In genomic region chr16:20657661-20658060, GRCm38 (mm10) we compare ENCODE assay signal across 35 mouse cellular contexts. TPM values are rescaled to one million over a fixed set of nuclear protein-coding genes. Genes with fewer than 3 reads are reported as not detected.
"Had no signal": no experiment of that assay in that cellular context is flagged by ENCODE, and none has a peak within 500 bp of the region (broad histone marks: within the 10 kb centered on the region; RNA-seq: fewer than 3 reads in every experiment).

No protein-coding gene starts in this region.

- H3K4me3 ChIP-seq: limb, embryonic 10.5 days; limb, embryonic 12.5 days; limb, embryonic 13.5 days; limb, embryonic 15.5 days; liver, embryonic 12.5 days; liver, embryonic 13.5 days; liver, embryonic 15.5 days; lung, embryonic 15.5 days; megakaryocyte, embryonic 14.5 days; midbrain, embryonic 10.5 days; midbrain, embryonic 12.5 days; midbrain, embryonic 13.5 days; midbrain, embryonic 15.5 days; myocyte; neural tube, embryonic 12.5 days; neural tube, embryonic 13.5 days had no signal

- ATAC-seq: liver, embryonic 12.5 days; liver, postnatal 0 days; lung, postnatal 0 days; midbrain, embryonic 13.5 days; midbrain, embryonic 15.5 days; midbrain, embryonic 16.5 days had no signal

- H3K27ac ChIP-seq: limb, embryonic 10.5 days; limb, embryonic 12.5 days; limb, embryonic 13.5 days; limb, embryonic 15.5 days; liver, embryonic 12.5 days; liver, embryonic 13.5 days; liver, embryonic 14.5 days; liver, embryonic 15.5 days; lung, embryonic 15.5 days; midbrain, embryonic 10.5 days; midbrain, embryonic 12.5 days; midbrain, embryonic 13.5 days; midbrain, embryonic 15.5 days; neural tube, embryonic 12.5 days; neural tube, embryonic 13.5 days had no signal

- DNase-seq: left cerebral cortex, postnatal 4 days; liver; liver, embryonic 13.5 days; liver, postnatal 0 days; lung, adult 18-20 months; lung, adult 2 months; lung, embryonic 14.5 days; lung, postnatal 10 days; lung, postnatal 14 days; lung, postnatal 36 days; lung, postnatal 4 days; midbrain, embryonic 14.5 days had no signal

RNA-seq across cellular contexts. Expression of gene Ece2, which starts 28.0 kb away (rescaled TPM):
- total RNA-seq: liver, adult 2 months; megakaryocyte, adult 5-6 weeks; megakaryocyte-erythroid progenitor cell, adult 5-6 weeks; monocyte, adult 5-6 weeks had no signal
- polyA plus RNA-seq: liver, adult 2 months; liver, embryonic 12.5 days; liver, embryonic 15.5 days had no signal

RNA-seq across cellular contexts. Expression of gene Fam131a, which starts 35.4 kb away (rescaled TPM):
- total RNA-seq: megakaryocyte progenitor cell, adult 5-6 weeks had no signal

RNA-seq across cellular contexts. Expression of gene Camk2n2, which starts 36.6 kb away (rescaled TPM):
- total RNA-seq: megakaryocyte-erythroid progenitor cell, adult 5-6 weeks; monocyte, adult 5-6 weeks had no signal
